In genomic region chr17:29434074-29434944, GRCm38 (mm10) we compare ENCODE assay signal across 14 mouse cellular contexts. TPM values are rescaled to one million over a fixed set of nuclear protein-coding genes. Genes with fewer than 3 reads are reported as not detected.
DNase-seq lines count a peak whose midpoint lies in the region; ATAC-seq lines count a peak whose summit lies in the region.
"Had no signal": no experiment of that assay in that cellular context is flagged by ENCODE, and none has a peak within 500 bp of the region (broad histone marks: within the 10 kb centered on the region; RNA-seq: fewer than 3 reads in every experiment).

No protein-coding gene starts in this region.

- intact Hi-C loops in gastrocnemius, postnatal 14 days (cut with DNase I; ENCODE audit: low total_unique reads) = no loop called here

- peaks cover 63% of the 10 kb centered on the region for H3K4me1 ChIP-seq in heart, embryonic 12.5 days (replicated peaks)

- peak overlapping the region; percentile 42 for H3K9ac ChIP-seq in heart, embryonic 12.5 days
- H3K9ac ChIP-seq: intestine, embryonic 15.5 days; limb, embryonic 13.5 days; midbrain, embryonic 13.5 days; neural tube, embryonic 12.5 days had no signal

- DNase-seq in heart, adult 11 months = no peak
- peak; percentile 37 for DNase-seq in lung, postnatal 36 days
- DNase-seq in lung, postnatal 14 days = no peak
- DNase-seq in adrenal gland, adult 8-10 months = peak; percentile 82
- DNase-seq in gastrocnemius, postnatal 14 days = no peak
- DNase-seq: kidney, postnatal 25 days; thymus, postnatal 4 days had no signal

- ATAC-seq in heart, embryonic 12.5 days (ENCODE audit: insufficient number of reproducible peaks, low FRiP score) = no peak
- ATAC-seq in monocyte, adult 5-6 weeks (replicated peaks; ENCODE audit: insufficient number of reproducible peaks, low FRiP score, low TSS enrichment, poor library complexity, severe bottlenecking) = peak; percentile 32
- ATAC-seq in megakaryocyte-erythroid progenitor cell, adult 5-6 weeks (replicated peaks; ENCODE audit: low FRiP score, low TSS enrichment, poor library complexity, severe bottlenecking) = no peak
- ATAC-seq: intestine, embryonic 15.5 days; midbrain, embryonic 13.5 days had no signal

- H3K27me3 ChIP-seq in heart, embryonic 12.5 days (replicated peaks) = no peaks in the 10 kb centered on the region
- H3K27me3 ChIP-seq: intestine, embryonic 15.5 days; limb, embryonic 13.5 days; midbrain, embryonic 13.5 days; neural tube, embryonic 12.5 days had no signal

- no peak overlapping the region for H3K4me3 ChIP-seq in heart, embryonic 12.5 days
- H3K4me3 ChIP-seq: intestine, embryonic 15.5 days; limb, embryonic 13.5 days; midbrain, embryonic 13.5 days; neural tube, embryonic 12.5 days had no signal

- H3K27ac ChIP-seq in heart, embryonic 12.5 days (ENCODE audit: poor library complexity, severe bottlenecking) = peak overlapping the region; percentile 97
- H3K27ac ChIP-seq: intestine, embryonic 15.5 days; limb, embryonic 13.5 days; midbrain, embryonic 13.5 days; neural tube, embryonic 12.5 days had no signal

- 73% methylated on average over 20 of the region's 20 CpGs for WGBS in heart, embryonic 12.5 days

- no peaks in the 10 kb centered on the region for H3K36me3 ChIP-seq in heart, embryonic 12.5 days
- H3K36me3 ChIP-seq: intestine, embryonic 15.5 days; limb, embryonic 13.5 days; midbrain, embryonic 13.5 days; neural tube, embryonic 12.5 days had no signal

- no peaks in the 10 kb centered on the region for H3K9me3 ChIP-seq in heart, embryonic 12.5 days (replicated peaks)
- H3K9me3 ChIP-seq: intestine, embryonic 15.5 days; limb, embryonic 13.5 days; midbrain, embryonic 13.5 days; neural tube, embryonic 12.5 days had no signal

- 0 out of 2 replicates have a peak overlapping the region, but pooled peaks have one; percentile 39 for H3K4me2 ChIP-seq in heart, embryonic 12.5 days
- H3K4me2 ChIP-seq: intestine, embryonic 15.5 days; limb, embryonic 13.5 days; midbrain, embryonic 13.5 days; neural tube, embryonic 12.5 days had no signal

RNA-seq across cellular contexts. Expression of gene Pim1, which starts 56.2 kb away (rescaled TPM):
- 25.1 and 27.0 TPM in 2 replicates for polyA plus RNA-seq in heart, embryonic 12.5 days (2016; fragmentation: Nextera tagmentation; extraction: Ambion mirVana)
- 100 to 1,000 TPM in 1 of 4 experiments, 10 to 100 TPM in 3; 55.1 to 168 (median 83.0) TPM for total RNA-seq in adrenal gland, adult 8-10 months (2022)
- total RNA-seq in monocyte, adult 5-6 weeks (2017) = 698 to 1,062 TPM (median 980 TPM) in 3 replicates
- 10 to 100 TPM; 17.6 to 18.2 TPM for total RNA-seq in gastrocnemius, postnatal 14 days (2021)
- 33.2 and 48.8 TPM in 2 replicates for total RNA-seq in megakaryocyte-erythroid progenitor cell, adult 5-6 weeks (2014; fragmentation: Nextera tagmentation)
- 96.9 and 106 TPM in 2 replicates for total RNA-seq in megakaryocyte-erythroid progenitor cell, adult 5-6 weeks (2017)

Comparison
In these comparisons a context has a peak if more than half of its experiments do, and no peak if none do; other contexts are left out.
1. DNase-seq: peak in lung, postnatal 36 days (single experiment) and adrenal gland, adult 8-10 months (single experiment); none in heart, adult 11 months (single experiment), lung, postnatal 14 days (single experiment) and gastrocnemius, postnatal 14 days (single experiment).